Mouse (Mus musculus) MEL (cell line): Measurements from ENCODE around the gene Arid1b. TPM values are rescaled to one million over a fixed set of nuclear protein-coding genes. Genes with fewer than 3 reads are reported as not detected.

ENCODE experiments used
- DNase-seq: peaks from one replicate; pipeline ENCODE4 v3.0.0; 2011; ENCODE audit warnings: low read depth, low spot score
- H3K27ac ChIP-seq: 2 replicates; pipeline ENCODE4 v1.5.1; 2012; ENCODE audit warnings: low read depth, mild to moderate bottlenecking, control low read depth, low read length, moderate library complexity; ENCODE audit not compliant: control insufficient read depth
- H3K27me3 ChIP-seq, 2 experiments: fragments of 150-350 bp in 1 of 2; sonication (generic) in 1 of 2; 2 replicates each; pipeline ENCODE4 v1.6.1; 2012; ENCODE audit warnings: low read length in 2 of 2, mild to moderate bottlenecking in 2 of 2, improper control_type of control experiment in 1 of 2, moderate library complexity in 1 of 2; ENCODE audit not compliant: insufficient read depth in 2 of 2, control insufficient read depth in 1 of 2
- H3K36me3 ChIP-seq, 2 experiments: 2 replicates each; pipeline ENCODE4 v1.6.1; 2012 to 2014; ENCODE audit warnings: low read length in 2 of 2, improper control_type of control experiment in 1 of 2, inconsistent platforms in 1 of 2, mild to moderate bottlenecking in 1 of 2; ENCODE audit not compliant: insufficient read depth in 2 of 2, control insufficient read depth in 1 of 2
- H3K4me1 ChIP-seq, 2 experiments: fragments of 150-350 bp in 1 of 2; sonication (generic) in 1 of 2; 2 replicates each; pipeline ENCODE4 v1.6.1; 2012; ENCODE audit warnings: low read length in 2 of 2, improper control_type of control experiment in 1 of 2, mild to moderate bottlenecking in 1 of 2; ENCODE audit not compliant: insufficient read depth in 2 of 2, control insufficient read depth in 1 of 2
- H3K4me3 ChIP-seq, 2 experiments: fragments of 150-350 bp in 1 of 2; sonication (generic) in 1 of 2; 2 replicates each; pipeline ENCODE4 v1.5.1; 2012; ENCODE audit warnings: low read depth in 2 of 2, low read length in 2 of 2, mild to moderate bottlenecking in 2 of 2, moderate library complexity in 2 of 2, control low read depth in 1 of 2, improper control_type of control experiment in 1 of 2; ENCODE audit not compliant: control insufficient read depth in 1 of 2, insufficient read depth in 1 of 2
- H3K79me2 ChIP-seq: 2 replicates; pipeline ENCODE4 v1.6.1; 2012; ENCODE audit warnings: mild to moderate bottlenecking, low read length, moderate library complexity; ENCODE audit not compliant: control insufficient read depth, poor library complexity, insufficient read depth
- H3K9ac ChIP-seq: 2 replicates; pipeline ENCODE4 v1.6.1; 2012; ENCODE audit warnings: low read depth, mild to moderate bottlenecking, control low read depth, low read length, moderate library complexity; ENCODE audit not compliant: control insufficient read depth, poor library complexity, severe bottlenecking
- H3K9me3 ChIP-seq: fragments of 150-350 bp; sonication (generic); replicated peaks from 2 replicates; pipeline ENCODE4 v1.6.1; 2012; ENCODE audit warnings: mild to moderate bottlenecking, low read length, improper control_type of control experiment, moderate library complexity; ENCODE audit not compliant: insufficient read depth
- CHD1 ChIP-seq: IDR thresholded peaks from 2 replicates; pipeline ENCODE4 v1.6.1; 2012; ENCODE audit warnings: low read depth, mild to moderate bottlenecking, inconsistent platforms, low read length, improper control_type of control experiment
- CHD2 ChIP-seq: IDR thresholded peaks from 2 replicates; pipeline ENCODE4 v1.6.1; 2011; ENCODE audit warnings: low read length, improper control_type of control experiment
- CTCF ChIP-seq, 3 experiments: IDR thresholded peaks in 2 of 3; conservative IDR thresholded peaks in 1 of 3; 2 replicates each; pipeline ENCODE4 v1.5.1; 2011 to 2012; ENCODE audit warnings: low read length in 3 of 3, low read depth in 2 of 3, mild to moderate bottlenecking in 2 of 3, improper control_type of control experiment in 1 of 3, inconsistent platforms in 1 of 3, mixed read lengths in 1 of 3, moderate library complexity in 1 of 3; ENCODE audit not compliant: control insufficient read depth in 1 of 3, insufficient read depth in 1 of 3, poor library complexity in 1 of 3, severe bottlenecking in 1 of 3
- ELF1 ChIP-seq: IDR thresholded peaks from 2 replicates; pipeline ENCODE4 v1.6.1; 2014; ENCODE audit warnings: low read depth, mild to moderate bottlenecking, inconsistent platforms, low read length, improper control_type of control experiment, moderate library complexity
- GABPA ChIP-seq: IDR thresholded peaks from 2 replicates; pipeline ENCODE4 v1.6.1; 2012; ENCODE audit warnings: low read depth, mild to moderate bottlenecking, inconsistent platforms, low read length, improper control_type of control experiment, moderate library complexity
- GATA1 ChIP-seq: IDR thresholded peaks from 2 replicates; pipeline ENCODE4 v1.6.1; 2011; ENCODE audit warnings: low read depth, low read length, improper control_type of control experiment
- HCFC1 ChIP-seq: IDR thresholded peaks from 2 replicates; pipeline ENCODE4 v1.6.1; 2012; ENCODE audit warnings: low read depth, mild to moderate bottlenecking, inconsistent platforms, low read length, improper control_type of control experiment, moderate library complexity
- JUND ChIP-seq: IDR thresholded peaks from 2 replicates; pipeline ENCODE4 v1.6.1; 2011; ENCODE audit warnings: low read depth, mild to moderate bottlenecking, improper control_type of control experiment, low read length
- KAT2A ChIP-seq: conservative IDR thresholded peaks from 2 replicates; pipeline ENCODE4 v1.6.1; 2012; ENCODE audit warnings: low read depth, low read length, improper control_type of control experiment, inconsistent platforms
- MAZ ChIP-seq: IDR thresholded peaks from 2 replicates; pipeline ENCODE4 v1.6.1; 2012; ENCODE audit warnings: low read depth, mild to moderate bottlenecking, inconsistent platforms, low read length, improper control_type of control experiment
- MEF2A ChIP-seq: IDR thresholded peaks from 2 replicates; pipeline ENCODE4 v1.6.1; 2014; ENCODE audit warnings: low read depth, mild to moderate bottlenecking, inconsistent platforms, low read length, improper control_type of control experiment; ENCODE audit not compliant: poor library complexity, insufficient replicate concordance, severe bottlenecking; ENCODE audit errors: extremely low read depth
- MXI1 ChIP-seq: IDR thresholded peaks from 2 replicates; pipeline ENCODE4 v1.6.1; 2011; ENCODE audit warnings: mild to moderate bottlenecking, low read depth, low read length, improper control_type of control experiment
- MYB ChIP-seq: IDR thresholded peaks from 2 replicates; pipeline ENCODE4 v1.6.1; 2011; ENCODE audit warnings: mild to moderate bottlenecking, low read depth, low read length, improper control_type of control experiment
- MYC ChIP-seq: IDR thresholded peaks from 2 replicates; pipeline ENCODE4 v1.6.1; 2011; ENCODE audit warnings: low read depth, mild to moderate bottlenecking, low read length, improper control_type of control experiment, moderate library complexity
- NRF1 ChIP-seq: IDR thresholded peaks from 2 replicates; pipeline ENCODE4 v1.6.1; 2014; ENCODE audit warnings: low read depth, mild to moderate bottlenecking, inconsistent platforms, low read length, improper control_type of control experiment, moderate library complexity; ENCODE audit not compliant: poor library complexity, insufficient read depth, severe bottlenecking
- POLR2AphosphoS2 ChIP-seq: IDR thresholded peaks from 2 replicates; pipeline ENCODE4 v1.6.1; 2011; ENCODE audit warnings: low read length, improper control_type of control experiment
- POLR2AphosphoS5 ChIP-seq: IDR thresholded peaks from 2 replicates; pipeline ENCODE4 v1.6.1; 2012; ENCODE audit warnings: low read depth, borderline replicate concordance, mild to moderate bottlenecking, inconsistent platforms, low read length, moderate library complexity, mixed read lengths
- RAD21 ChIP-seq: IDR thresholded peaks from 2 replicates; pipeline ENCODE4 v1.6.1; 2011; ENCODE audit warnings: mild to moderate bottlenecking, low read depth, low read length, improper control_type of control experiment
- RCOR1 ChIP-seq: IDR thresholded peaks from 2 replicates; pipeline ENCODE4 v1.6.1; 2012; ENCODE audit warnings: low read depth, mild to moderate bottlenecking, inconsistent platforms, low read length, improper control_type of control experiment
- SIN3A ChIP-seq: IDR thresholded peaks from 2 replicates; pipeline ENCODE4 v1.6.1; 2012; ENCODE audit warnings: low read length, improper control_type of control experiment, inconsistent platforms
- TCF12 ChIP-seq: IDR thresholded peaks from 2 replicates; pipeline ENCODE4 v1.6.1; 2014; ENCODE audit warnings: low read depth, mild to moderate bottlenecking, inconsistent platforms, low read length, improper control_type of control experiment, moderate library complexity
- USF1 ChIP-seq: IDR thresholded peaks from 2 replicates; pipeline ENCODE4 v1.6.1; 2014; ENCODE audit warnings: low read depth, mild to moderate bottlenecking, inconsistent platforms, low read length, improper control_type of control experiment, moderate library complexity
- USF2 ChIP-seq, 2 experiments: IDR thresholded peaks; 2 replicates each; pipeline ENCODE4 v1.6.1; 2011 to 2012; ENCODE audit warnings: improper control_type of control experiment in 2 of 2, low read length in 2 of 2, borderline replicate concordance in 1 of 2, inconsistent platforms in 1 of 2, low read depth in 1 of 2, mild to moderate bottlenecking in 1 of 2; ENCODE audit not compliant: insufficient read depth in 1 of 2
- ZC3H11A ChIP-seq: IDR thresholded peaks from 2 replicates; pipeline ENCODE4 v1.6.1; 2012; ENCODE audit warnings: low read depth, mild to moderate bottlenecking, inconsistent platforms, low read length, improper control_type of control experiment
- ZKSCAN1 ChIP-seq: IDR thresholded peaks from 2 replicates; pipeline ENCODE4 v1.6.1; 2012; ENCODE audit warnings: low read depth, mild to moderate bottlenecking, inconsistent platforms, low read length, improper control_type of control experiment, moderate library complexity
- polyA plus RNA-seq, 2 experiments: library from polyadenylated mRNA; stranded (reverse) in 1 of 2; unstranded in 1 of 2; fragments of >175 nt in 1 of 2; fragments of >200 nt in 1 of 2; gene quantifications; 2 replicates each; pipeline versions ENCODE4 v1.2.1 to v1.2.4; 2012; ENCODE audit warnings: low replicate concordance in 2 of 2, low read depth in 1 of 2; ENCODE audit not compliant: insufficient read length in 2 of 2, insufficient read depth in 1 of 2, missing spikeins in 1 of 2
- total RNA-seq: library from RNA; depleted of rRNA; stranded (reverse); fragments of 300-350 nt; gene quantifications from 2 replicates; pipeline ENCODE4 v1.2.3, GENCODE M21; 2012

The Arid1b gene
- total and polyA plus RNA-seq, 3 experiments, result 13.4 to 17.4 TPM; not detected in 1

- TF ChIP-seq CHD1 (no peak), TCF12 (no peak), MYC (no peak), ELF1 (no peak), POLR2AphosphoS5 (no peak), KAT2A (no peak), MYB (no peak)
These were observed 214.2 kb downstream of the Arid1b start (continued) for GRCm38 (mm10) chr17:5208362-5208761.

- Histone ChIP-seq H3K27ac (no peak overlapping the region), H3K4me1 (no peaks in the 10 kb centered on the region), H3K79me2 (0 out of 2 replicates have a peak, but pooled peaks cover 3% of the 10 kb centered on the region), H3K9me3 (no peaks in the 10 kb centered on the region), H3K4me3 (no peak overlapping the region), H3K36me3 (no peaks in the 10 kb centered on the region), H3K27me3 (no peaks in the 10 kb centered on the region), H3K9ac (no peak overlapping the region)
- DNase-seq, result no peak
- TF ChIP-seq HCFC1, result no peak
- no peak for TF ChIP-seq POLR2AphosphoS2
- no peak for TF ChIP-seq MEF2A
- TF ChIP-seq MAZ, result no peak
- TF ChIP-seq ZKSCAN1, result no peak
- no peak for TF ChIP-seq MYB
- TF ChIP-seq MXI1, result no peak
- no peak for TF ChIP-seq USF1
- no peak for TF ChIP-seq GATA1
- TF ChIP-seq POLR2AphosphoS5, result no peak
These were observed 214.9 kb downstream of the Arid1b start for GRCm38 (mm10) chr17:5209076-5209475.

- no peak overlapping the region for H3K27ac ChIP-seq
- no peaks in the 10 kb centered on the region for H3K4me1 ChIP-seq
- no peaks in the 10 kb centered on the region for H3K9me3 ChIP-seq
- DNase-seq, result no peak
- H3K36me3 ChIP-seq, result no peaks in the 10 kb centered on the region
- 0 out of 2 replicates have a peak, but pooled peaks cover 1% of the 10 kb centered on the region for H3K79me2 ChIP-seq
- H3K27me3 ChIP-seq, result no peaks in the 10 kb centered on the region
- no peak overlapping the region for H3K4me3 ChIP-seq
- H3K9ac ChIP-seq, result no peak overlapping the region
- TF ChIP-seq JUND (no peak), ZC3H11A (no peak), MYC (no peak), RCOR1 (no peak), HCFC1 (no peak), GATA1 (no peak), CHD2 (no peak), POLR2AphosphoS5 (no peak), KAT2A (no peak), RAD21 (no peak), SIN3A (no peak), MEF2A (no peak), USF2 (IDR thresholded peaks at IDR 0.05; ENCODE audit: borderline replicate concordance in 1 of 2, insufficient read depth in 1 of 2, low read depth in 1 of 2, low read length in 2 of 2) (no peak), NRF1 (no peak), POLR2AphosphoS2 (no peak), CHD1 (no peak), ELF1 (no peak), CTCF (IDR thresholded peaks at IDR 0.05 in 2 of 3, conservative IDR thresholded peaks at IDR 0.05 in 1 of 3; ENCODE audit: control insufficient read depth in 1 of 3, insufficient read depth in 1 of 3, low read depth in 2 of 3, low read length in 3 of 3, poor library complexity in 1 of 3, severe bottlenecking in 1 of 3) (no peak), GABPA (no peak)
These were observed 216.1 kb downstream of the Arid1b start for GRCm38 (mm10) chr17:5210101-5210727.
